Mouse (Mus musculus) kidney, postnatal 36 days (tissue): ENCODE data around the gene Fiz1.
A peak's percentile ranks its signal among the peaks of the same experiment; 100 is the strongest.

Source experiments
- DNase-seq, 2 experiments: peaks; one replicate each; pipeline ENCODE4 v3.0.0; 2021 to 2022; ENCODE audit warnings: mixed read lengths in 2 of 2

The Fiz1 gene

DNA sequence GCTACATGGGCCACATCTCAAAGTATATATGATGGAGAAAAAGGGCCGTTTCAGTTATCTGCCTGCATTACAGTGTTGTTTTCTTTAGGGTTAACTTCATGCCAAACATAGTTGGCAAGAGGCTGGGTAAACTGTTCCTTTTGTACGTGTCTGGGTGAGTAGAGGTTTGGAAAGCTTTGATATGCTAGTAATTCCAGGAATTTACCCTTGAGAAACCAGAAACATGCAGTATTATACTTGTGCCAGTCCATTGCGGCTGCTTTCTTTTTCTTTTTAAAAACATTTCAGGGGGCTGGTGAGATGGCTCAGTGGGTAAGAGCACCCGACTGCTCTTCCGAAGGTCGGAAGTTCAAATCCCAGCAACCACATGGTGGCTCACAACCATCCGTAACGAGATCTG is 17.6 kb downstream of the Fiz1 start:
- no peak for DNase-seq

DNA sequence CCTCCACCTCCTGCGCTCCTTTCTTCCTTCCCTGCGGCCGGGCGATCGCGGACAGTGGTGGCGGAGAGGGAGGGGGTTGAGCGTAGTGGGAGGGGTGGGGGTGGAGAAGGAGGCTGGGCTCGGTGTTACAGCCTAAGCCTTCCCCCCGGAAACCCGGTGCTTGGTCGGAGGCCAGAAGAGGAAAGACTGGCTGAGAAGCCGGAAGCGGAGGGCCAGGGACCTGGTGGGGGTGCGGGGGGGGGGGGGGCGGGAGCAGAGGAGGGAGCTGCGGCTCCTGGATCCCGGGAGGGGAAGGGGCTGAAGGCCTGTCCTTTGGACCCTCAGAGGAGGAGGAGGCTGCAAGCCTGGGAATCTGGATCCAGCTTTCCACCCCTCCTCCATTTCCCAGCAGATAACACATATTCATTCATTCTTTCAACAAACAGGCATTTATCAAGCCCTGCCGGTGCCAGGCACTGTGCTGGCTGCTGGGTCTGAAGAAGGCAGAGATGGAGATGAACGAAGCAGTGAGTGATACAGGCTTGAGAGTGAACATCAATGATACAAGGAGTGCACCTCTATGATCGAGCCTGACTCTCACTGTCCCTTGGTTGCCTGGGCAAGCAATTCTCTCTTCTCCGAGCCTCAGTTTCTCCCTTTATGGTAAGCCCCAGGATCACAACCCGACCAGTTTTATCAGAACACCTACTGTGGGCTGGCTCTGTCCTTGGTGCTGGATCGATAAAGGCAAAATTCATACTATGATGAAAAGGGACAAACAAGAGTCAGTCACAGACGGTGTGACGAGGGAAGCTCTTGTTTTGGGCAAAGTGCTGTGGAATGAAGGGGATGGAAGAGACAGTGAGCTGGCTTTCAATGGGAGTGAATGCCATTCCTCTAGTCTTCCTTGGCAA is 18.2 kb downstream of the Fiz1 start, which contains the start of gene Zfp579:
Gene Zfp579, minus strand, starts transcription at position 156 of the 893 bp plus-strand sequence.
- DNase-seq, result peak; percentile 93 to 95

DNA sequence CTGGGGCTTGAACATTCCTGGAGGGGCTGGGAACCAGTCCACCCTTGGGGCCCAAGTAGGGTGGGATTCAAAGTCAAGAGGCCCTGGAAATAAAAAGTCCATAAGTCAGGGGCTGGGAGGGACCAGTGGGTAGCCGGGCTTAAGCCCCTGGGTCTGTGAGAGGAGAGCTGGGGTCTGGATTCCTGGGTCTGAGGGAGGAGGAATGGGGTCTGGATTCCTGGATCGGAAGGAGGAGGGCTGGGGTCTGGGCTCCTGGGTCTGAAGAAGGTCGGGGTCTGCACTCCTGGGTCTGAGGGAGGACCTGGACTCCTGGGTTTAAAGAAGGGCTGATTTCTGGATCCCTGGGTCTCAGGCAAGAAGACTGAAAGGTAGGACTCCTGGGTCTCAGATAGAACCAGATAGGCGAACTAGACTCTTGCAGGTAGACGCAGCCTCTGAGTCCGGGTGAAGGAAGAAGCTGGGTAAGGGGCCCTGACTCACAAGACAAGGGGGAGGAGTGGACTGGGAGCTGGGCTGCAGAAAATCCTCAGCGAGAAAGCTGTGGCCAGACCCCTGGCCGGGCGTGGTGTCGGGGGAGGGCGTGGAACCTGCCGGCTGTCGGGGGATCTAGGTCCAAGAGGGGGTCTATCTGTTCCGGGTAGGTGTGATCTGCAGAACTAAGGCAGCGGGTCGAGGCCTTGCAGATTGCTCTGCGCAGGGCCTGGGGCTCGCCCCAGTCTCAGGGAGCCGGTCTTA is 19.1 kb downstream of the Fiz1 start:
- no peak for DNase-seq

DNA sequence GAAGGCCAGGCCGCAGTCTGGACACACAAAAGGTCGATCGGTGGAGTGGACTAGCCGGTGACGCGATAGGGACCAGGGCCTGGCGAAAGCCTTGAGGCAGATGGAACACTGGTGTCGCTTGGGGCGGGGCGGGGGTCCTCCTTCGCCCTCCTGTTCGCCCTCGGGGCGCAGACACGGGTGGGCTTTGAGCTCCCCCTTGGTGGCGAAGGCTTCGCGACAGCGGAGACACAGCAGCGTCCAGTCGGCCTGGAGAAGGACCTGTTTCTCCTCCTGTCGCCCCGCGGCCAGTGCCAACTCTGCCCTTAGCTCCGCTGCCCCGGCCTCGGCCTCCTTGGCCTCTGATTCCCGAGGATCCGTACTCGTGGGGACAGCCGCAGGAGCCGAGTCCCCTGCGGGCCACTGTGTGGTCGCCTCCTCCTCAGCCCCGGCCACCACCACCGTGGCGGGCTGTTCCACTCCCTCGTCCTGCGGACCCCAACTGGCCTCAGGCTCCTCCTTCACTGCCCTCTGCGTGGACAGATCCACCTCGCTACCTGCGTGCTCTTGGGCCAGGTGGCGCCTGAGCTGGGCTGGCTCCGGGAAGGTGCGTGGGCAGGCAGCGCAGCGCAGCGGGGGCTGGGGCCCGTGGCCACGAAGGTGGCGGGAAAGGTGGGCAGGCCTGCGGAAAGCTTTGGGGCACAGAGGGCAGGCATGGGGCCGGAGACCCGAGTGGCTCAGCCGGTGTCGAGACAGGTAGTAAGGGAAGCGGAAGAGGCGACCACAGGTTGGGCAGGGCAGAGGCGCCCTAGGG is 20.3 kb downstream of the Fiz1 start:
- no peak for DNase-seq

DNA sequence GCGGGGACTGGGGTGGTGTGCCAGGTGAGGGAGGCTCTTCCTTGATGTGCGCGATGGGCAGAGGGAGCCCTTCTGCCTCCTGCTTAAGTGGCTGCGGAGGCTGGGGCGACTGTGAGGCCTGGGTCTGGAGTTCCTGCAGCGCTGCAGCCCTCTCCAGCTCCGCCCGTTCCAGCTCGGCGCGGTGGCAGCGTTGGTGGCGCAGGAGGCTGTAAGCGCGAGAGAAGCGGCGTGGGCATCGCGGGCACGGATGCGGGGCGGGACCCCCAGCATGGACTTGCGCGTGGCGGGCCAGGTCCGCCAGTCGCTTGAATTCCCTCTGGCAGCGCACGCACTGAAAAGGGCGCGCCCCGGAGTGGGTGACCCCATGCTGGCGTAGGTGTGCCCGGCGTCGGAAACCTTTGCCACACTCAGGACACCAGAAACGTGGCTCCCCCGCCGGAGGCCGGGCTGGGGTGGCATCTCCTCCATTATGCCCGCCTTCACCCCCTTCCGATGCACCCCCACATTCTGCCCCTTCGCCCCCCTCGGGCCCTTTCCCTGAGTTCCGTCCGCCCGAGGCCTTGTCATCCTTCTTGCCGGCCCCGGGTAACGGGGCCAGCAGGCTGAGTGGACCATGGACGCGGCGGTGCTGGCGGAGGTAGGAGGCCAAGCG is 21.0 kb downstream of the Fiz1 start:
- DNase-seq, result no peak

DNA sequence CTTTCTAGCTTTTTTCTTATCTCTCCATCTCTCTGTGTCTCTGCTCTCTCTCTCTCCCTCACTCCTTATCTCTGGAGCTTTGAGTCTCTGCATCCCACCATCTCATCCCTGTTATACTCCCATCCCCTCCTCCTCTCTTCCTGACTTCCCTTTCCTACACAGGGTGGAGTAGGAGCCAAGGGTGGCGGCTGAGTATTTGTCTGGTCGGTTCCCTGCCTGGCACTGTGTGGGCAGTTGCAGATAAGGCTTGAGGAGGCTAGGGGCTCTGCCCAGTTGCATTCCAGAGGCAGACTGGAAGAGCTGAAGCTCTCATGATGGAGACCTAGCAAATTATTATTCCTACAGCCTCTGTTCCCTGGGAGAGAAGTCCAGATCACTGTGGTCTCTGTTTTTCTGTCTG is 26.2 kb downstream of the Fiz1 start:
- no peak for DNase-seq

DNA sequence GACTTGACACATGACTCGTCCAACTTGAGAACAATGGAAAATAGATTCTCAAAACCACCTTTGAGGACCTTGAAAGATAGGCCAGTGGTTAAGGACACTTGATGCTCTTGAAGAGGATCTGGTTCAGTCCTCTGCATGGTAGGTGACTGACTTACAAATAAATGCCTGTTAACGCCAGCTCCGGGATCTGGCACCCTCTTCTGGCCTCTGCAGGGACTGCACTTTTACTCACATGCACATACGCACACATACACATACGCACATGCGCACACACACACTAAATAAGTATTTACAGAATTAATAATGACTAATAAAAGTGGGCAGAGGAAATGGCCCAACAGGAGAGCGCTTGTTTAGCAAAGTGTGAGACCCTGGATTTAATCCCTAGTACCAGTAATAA is 37.7 kb downstream of the Fiz1 start:
- DNase-seq, result no peak

DNA sequence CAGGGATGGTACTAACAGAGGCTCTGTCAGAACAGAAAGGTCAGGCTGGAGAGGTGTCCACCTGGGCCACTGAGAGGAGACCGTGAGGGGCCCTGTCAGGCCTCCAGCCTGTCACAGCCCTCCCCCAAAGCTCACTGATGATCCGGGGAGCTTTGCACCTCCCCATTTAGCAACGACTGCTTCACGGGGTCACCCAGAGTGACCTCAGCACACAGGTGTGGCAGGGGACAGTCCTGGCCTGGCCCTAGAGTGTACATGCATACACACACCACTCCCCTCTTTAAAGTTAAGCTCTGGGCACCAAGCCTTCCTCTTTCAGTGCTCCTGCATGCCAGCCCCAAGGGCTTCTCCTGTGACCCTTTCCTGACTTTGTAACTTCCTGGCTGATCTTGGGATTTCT is 39.0 kb downstream of the Fiz1 start:
- no peak for DNase-seq

DNA sequence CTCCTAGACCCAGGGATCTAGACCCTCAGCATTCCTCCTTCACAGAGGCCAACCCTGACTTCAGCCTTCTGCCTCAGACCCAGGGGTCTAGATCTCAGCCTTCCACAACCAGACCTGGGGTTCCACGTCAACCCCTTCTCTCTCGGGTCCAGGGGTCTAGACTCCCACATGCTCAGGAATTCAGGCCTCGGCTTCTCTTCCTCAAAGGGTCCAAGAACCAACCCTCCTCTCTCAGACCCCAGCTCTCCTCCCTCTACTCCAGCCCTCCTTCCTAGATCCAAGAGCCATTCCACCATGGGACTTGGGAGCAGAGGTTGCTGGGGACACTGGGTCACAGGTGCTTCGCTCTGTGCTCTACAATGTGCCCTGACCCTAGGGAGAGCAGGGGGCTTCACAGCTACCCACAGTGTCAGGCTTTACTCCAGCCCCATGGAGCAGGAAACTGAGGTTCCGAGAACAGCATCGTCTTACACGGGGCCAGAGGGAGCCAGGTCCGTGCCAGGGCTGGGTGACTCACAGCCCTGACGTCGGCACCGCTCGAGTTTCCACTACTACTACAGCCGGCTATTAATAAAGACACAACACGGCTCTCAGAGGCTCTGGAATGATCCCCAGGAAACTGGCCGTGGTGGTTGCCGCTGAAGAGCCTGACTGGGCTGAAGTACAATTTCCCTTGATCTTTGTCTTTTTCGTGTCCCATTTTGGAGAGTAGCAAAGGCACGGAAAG is 42.0 kb downstream of the Fiz1 start:
- DNase-seq, result peak; percentile 13 to 27

DNA sequence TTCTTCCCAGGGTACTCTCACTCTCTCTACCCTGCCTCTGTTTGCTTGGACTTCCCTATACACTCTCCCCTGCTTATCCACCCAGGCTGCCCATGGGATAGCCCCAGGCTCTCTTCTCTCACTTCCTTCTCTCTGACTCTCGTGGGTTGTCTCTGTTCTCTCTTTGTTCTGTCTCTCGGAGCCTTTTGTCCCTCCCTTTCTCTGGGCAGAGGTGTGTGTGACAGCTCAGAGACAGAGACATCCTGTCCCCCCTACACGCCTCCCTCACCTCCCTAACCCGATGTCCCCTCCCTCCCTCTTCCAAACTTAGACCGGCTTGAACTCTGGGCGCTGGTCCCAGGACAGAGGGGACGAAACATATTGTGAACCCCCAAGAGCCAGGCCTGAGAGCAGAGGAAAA is 42.8 kb downstream of the Fiz1 start:
- no peak for DNase-seq

DNA sequence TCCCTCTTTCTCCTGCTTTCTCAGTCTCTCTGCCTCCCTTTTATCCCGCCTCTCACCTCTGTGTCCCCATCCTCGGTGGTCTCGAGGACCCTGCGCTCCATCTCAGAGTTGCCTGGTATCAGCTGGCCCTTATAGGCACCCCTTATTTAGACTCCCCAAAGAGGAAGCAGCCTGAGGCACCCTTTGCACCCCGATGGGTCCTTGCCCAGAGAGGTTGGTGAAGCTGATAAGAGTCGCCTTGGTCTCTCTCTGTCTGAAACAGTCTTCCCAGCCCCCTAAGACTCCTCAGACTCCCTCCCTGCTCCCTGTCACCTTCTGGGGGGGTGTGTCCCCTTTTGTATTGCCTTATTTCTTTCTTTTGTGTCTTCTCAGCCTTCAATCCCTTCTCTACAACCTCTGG is 43.4 kb downstream of the Fiz1 start, which contains the start of gene Sbk3:
Gene Sbk3, minus strand, starts transcription at position 101 of the 400 bp plus-strand sequence.
- DNase-seq, result no peak

DNA sequence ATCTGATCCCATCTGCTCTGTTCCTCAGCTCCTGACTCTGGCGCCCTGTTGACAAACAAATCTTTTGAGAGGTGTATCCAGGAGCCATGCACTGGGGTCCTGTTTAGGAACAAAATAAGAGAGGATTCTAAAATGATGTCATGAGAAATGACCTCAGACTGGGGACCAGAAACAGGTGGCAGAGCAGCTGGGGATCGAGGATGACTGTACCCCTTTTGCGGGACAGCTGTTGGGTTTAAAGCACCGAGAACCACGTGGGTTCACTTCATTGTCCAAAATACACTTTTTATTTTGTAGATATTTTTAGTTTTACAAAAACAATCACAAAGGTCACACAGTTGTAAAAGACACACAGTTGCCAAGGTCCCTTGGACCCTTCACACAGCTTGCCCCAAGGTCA is 49.5 kb downstream of the Fiz1 start:
- no peak for DNase-seq

DNA sequence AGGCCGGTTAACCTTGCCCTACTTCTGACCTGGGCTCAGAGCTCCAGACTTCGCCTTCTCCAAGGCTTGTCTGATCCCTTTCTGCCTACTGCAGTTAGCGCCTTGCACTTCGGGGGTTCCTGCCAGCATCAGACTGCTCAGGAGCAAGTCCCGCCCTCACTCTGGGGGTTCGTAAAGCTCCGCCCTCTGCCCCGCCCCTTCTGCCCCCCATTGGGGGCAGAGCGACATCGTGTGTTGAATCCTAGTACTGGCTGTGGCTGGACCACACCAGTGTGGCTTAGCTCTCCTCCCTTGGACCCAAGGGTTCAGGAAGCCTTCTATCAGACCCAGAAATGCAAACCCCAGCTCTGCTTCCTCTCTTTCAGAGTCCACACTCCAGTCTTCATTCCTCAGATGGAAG is 50.2 kb downstream of the Fiz1 start, which contains the start of gene Sbk2:
Gene Sbk2, minus strand, starts transcription at position 135 of the 400 bp plus-strand sequence.
- DNase-seq, result peak; percentile 68 to 89

DNA sequence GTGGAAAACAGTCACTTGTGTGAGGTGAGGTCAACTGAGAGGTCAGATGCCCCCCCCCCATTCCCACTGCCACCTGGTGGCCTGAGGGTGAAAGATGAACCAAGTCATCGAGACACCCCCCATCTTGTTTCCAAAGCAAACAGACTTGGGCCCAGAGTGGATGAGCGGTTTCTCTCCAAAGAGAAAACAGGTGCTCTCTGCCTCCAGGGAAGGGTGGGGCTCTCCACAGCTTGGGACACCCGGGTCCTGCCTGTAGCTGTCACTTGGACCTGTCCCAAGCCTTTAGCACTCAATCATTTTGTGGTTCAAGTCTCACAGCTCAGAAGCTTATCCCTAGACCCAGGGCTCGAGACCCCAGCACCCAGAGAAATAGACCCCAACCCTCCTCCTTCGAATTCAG is 51.0 kb downstream of the Fiz1 start:
- no peak for DNase-seq

DNA sequence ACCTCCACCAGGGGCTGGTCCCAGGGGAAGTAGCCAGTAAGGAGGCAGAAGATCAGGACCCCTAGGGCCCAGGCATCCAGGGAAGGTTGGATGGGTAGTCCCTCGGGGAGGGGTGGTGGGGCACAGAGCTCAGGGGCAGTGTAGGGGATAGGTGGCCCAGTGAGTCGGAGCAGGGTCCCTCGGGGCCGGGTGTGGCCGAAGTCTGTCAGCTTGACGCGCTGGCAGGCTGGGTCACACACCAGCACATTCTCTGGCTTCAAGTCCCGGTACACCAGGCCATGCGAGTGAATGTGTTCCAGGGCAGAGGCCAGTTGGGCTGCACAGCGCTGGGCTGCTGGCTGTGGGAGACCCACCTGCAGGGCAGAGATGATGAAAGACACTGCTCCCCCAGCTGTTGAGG is 57.1 kb downstream of the Fiz1 start:
- no peak for DNase-seq
